Mouse (Mus musculus): ENCODE measurements around the gene Olfr689.
"Not testable (repeated sequence)": the region's sequence is repeated elsewhere in the genome, so short reads cannot be mapped to it uniquely, and the experiment has no call there.

Olfr689 gene

DNA sequence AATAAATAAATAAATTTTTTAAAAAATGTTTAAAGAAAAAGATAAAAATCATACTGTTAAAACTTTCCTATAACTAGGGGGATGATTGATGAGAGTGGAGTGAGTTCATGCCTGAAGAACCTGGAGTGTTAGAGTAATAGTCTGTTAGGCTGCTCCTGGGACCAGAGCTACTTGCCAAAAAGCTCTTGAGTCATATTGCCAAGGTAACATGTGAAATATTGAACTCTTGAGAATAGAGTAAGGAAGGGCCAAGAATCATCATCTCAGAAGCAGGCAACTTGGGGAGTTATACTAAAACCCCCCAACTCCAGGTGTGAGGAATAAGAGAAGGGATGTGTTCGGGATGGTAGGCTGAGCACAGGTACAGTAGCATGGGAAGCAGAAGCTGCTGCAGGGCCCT lies at the start of gene Olfr689:
Gene Olfr689 (plus strand): TSS at position 301 of the 400 bp plus-strand sequence.
- no peak for DNase-seq (ENCODE audit: low read depth)

DNA sequence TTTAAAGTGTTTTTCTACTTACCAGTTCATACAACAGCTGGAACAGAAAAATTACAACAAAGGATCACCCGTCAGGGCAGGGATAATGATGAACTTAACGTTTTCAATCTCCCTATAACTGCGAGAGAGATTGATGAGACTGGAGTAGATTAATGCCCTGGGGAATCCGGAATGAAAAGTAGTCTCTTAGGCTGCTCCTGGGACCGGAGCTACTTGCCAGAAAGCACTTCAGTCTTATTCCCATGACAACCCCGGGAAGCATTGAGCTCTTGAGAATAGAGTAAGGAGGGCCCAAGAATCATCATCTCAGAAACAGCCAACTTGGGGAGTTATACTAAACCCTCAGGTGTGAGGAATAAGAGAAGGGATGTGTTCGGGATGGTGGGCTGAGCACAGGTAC lies 38.5 kb upstream of the Olfr689 start:
- DNase-seq (ENCODE audit: low read depth), result no peak

DNA sequence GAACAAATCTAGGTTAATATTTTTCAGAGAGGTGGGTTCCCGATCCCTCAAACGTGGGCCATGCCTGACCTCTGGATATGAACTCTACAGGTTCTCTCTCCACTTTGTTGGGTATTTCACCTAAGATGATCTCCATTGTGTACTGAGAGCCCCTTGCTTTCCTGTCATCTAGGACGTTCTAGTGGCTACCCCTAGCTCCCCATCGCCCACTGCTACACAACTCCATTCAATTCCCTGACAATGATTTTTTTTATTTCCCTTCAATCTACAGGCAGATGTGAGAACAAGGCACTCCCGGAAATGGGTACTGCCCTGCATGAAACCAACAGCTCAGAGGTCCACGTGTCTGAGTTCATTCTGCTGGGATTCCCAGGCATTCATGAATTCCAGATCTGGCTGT lies 23.2 kb upstream of the Olfr689 start, which contains the start of gene Olfr688:
Gene Olfr688 (plus strand): TSS at position 301 of the 400 bp plus-strand sequence.
- DNase-seq (ENCODE audit: low read depth), result no peak

DNA sequence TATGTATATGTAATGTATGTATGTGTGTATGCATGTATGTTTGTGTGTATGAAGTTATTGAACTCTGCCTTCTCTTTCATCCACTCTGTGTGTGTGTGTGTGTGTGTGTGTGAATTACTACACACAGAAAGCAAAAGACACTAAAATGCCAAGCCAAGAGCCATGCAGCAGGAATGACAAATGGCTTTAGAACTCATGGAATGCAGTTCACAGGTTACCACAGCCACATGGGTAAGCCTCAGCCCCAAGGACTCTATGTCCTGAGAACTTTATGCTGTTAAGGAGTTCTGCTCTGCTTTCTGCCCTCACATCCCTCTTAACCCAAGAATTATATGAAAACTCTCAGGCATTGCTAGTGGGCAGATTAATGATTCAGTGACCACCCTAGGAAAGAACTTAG lies 20.9 kb upstream of the Olfr689 start:
- DNase-seq (ENCODE audit: low read depth), result no peak

DNA sequence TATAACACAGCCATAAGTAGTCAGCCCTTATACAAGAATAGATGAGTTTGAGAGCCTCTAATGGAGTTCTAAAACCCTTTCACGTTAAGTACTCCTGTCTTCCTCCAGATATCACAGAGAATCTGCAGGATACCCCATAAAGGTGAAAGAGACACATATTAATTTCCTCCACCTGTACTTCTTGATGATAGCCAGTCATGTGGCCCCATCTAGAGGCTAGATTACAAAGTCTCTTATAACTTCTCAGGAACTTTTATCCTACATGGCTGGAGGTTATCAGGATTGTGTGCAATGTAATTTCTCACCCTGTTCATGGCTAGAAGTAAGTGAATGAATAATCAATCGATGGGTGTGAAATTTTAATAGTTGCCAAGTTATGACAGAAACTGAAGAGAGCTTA lies 14.3 kb downstream of the Olfr689 start:
- DNase-seq (ENCODE audit: low read depth), result no peak

DNA sequence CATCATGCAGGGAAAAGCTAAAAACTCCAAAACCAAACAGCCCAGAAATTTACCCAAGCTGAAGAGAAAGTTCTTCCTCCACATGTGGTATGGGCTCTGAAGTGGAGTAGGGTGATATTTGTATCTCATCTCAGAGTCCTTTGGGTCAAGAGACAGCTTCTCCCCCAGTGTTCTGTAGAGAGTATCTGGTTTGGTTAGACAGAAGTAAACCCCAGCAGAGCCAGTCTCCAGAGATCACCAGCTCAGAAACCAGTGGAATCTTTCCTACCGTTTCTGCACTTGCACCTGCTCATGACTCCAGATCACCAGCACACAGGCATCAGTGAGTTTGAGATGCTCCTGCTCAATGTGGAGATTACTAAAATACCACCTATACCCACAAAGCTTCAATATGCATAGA lies 23.0 kb downstream of the Olfr689 start, which contains the start of gene Olfr690:
Gene Olfr690 (minus strand): TSS at position 101 of the 400 bp plus-strand sequence.
- no peak for DNase-seq (ENCODE audit: low read depth)

DNA sequence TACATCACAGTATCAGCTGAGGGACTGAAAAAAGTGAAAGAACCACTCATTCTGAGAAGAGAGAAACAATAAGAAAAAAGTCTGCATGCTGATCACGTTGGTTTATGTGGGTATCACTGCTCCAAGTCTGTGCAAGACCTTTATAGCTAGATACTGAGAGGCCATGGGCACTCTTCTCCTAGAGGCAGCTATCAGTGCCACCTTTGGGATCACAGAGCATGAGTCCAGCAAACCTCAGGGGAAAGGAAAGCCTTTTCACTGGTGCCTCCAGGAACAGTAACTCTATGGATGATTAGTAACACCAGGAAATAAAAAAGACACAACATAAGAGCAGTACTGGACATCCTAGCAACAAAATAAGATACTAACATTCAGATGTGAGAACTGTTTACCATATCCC lies 31.2 kb downstream of the Olfr689 start, which contains the start of gene Olfr691:
Gene Olfr691 (minus strand): TSS at position 101 of the 400 bp plus-strand sequence.
- DNase-seq (ENCODE audit: low read depth), result no peak

DNA sequence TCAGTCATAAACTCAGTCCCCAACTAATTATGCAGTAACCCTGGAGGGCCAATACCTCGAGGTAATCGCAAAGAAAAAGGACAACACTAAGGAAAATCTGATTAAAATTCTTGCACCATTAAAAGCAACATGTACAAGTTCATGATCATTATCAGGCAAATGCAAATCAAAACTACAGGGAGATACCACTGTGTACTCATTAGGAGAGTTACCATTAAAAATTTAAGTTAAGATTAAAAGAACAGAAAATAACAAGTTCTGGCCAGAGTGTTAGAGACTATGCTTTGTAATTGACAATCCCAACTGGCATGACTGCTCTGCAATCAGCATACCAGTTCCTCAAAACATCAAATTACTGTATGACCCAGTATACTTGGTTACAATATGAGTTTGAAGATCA lies 31.8 kb downstream of the Olfr689 start:
- DNase-seq (ENCODE audit: low read depth), result no peak

DNA sequence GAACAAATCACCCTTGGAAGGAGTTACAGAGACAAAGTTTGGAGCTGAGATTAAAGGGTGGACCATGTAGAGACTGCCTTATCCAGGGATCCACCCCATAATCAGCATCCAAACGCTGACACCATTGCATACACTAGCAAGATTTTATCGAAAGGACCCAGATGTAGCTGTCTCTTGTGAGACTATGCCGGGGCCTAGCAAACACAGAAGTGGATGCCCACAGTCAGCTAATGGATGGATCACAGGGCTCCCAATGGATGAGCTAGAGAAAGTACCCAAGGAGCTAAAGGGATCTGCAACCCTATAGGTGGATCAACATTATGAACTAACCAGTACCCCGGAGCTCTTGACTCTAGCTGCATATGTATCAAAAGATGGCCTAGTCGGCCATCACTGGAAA lies 45.1 kb downstream of the Olfr689 start:
- not testable (repeated sequence) for DNase-seq (ENCODE audit: low read depth)

DNA sequence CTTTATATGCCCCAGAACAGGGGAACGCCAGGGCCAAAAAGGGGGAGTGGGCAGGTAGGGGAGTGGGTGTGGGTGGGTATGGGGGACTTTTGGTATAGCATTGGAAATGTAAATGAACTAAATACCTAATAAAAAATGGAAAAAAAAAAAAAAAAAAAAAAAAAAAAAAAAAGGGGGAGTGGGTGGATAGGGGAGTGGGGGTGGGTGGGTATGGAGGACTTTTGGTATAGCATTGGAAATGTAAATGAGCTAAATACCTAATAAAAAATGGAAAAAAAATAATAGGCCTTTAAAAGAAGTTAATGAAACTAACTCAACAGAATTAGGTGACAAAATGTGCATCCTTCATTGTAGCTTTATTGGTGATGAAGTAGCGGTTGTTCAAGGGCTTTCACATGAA lies 45.5 kb downstream of the Olfr689 start:
- DNase-seq (ENCODE audit: low read depth), result not testable (repeated sequence)

DNA sequence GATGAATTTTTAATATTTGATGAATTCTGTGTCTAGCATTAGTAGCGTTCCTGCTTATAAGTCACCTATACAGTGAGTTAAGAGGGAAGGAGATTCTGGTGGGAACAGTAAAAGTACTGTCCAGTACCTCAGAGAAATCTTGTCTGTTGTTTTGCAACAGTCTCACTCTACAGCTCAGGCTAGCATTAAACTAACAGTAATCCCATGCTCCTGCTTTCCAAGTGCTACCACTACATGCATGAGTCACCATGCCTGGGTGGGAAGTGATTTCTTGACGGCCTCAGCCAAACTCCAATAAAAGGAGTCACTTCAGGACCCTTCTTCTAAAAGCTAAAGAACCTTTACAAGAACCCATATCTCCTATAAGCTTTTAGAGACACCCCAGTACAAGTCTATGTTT lies 50.7 kb downstream of the Olfr689 start:
- DNase-seq (ENCODE audit: low read depth), result no peak

DNA sequence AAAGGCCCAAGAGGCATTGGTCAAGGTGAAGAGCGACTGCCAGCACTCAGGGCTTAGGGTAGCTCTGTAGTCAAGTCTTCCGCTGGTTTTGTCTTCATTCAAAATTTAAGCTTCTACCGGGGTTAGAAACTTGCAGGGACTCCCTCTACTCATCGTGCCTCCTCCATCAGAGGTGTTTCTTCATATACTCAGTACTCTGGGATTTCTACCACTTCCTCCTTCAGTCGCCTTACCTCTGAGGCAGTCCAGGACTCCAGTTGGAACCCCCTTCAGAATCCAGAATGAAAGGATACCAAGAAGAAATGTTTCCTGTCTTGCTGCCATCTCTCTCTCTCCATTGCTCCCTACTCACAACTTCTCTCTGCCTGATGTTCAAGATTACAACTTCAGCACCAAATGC lies 56.3 kb downstream of the Olfr689 start:
- no peak for DNase-seq (ENCODE audit: low read depth)

DNA sequence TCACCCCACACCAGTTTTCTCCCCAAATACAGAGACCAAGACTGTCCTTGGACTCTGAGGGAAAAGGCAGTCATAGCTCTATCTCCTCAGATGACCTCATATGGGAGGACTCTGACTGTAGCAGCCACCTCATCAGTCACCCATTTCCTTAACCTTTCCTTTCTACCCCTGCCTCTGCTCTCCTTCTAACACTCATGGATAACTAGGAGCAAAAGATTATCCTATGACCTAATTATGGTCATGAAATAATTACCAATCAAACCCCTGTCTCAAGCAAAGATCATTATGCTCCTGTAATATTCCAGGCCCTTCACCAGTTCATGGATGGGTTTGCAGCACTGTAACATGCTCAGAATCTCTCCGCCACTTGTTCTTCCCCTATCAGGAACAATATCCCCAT lies 57.0 kb downstream of the Olfr689 start, which contains the start of gene Olfr692:
Gene Olfr692 (plus strand): TSS at position 301 of the 400 bp plus-strand sequence.
- no peak for DNase-seq (ENCODE audit: low read depth)

DNA sequence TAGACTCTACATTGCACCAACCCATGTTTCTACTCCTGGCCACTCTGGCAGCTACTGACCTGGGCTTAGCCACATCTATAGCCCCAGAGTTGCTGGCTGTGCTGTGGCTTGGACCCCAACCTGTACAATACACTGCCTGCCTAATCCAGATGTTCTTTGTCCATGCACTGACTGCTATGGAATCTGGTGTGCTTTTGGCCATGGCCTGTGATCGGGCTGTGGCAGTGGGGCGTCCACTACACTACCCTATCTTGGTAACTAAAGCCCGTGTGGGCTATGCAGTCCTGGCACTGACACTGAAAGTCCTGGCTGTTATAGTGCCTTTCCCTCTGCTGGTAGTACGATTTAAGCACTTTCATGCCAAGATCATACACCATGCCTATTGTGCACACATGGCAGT lies 57.6 kb downstream of the Olfr689 start:
- no peak for DNase-seq (ENCODE audit: low read depth)

Data from fibroblast of lung, adult 2 months (primary cell).